Mouse (Mus musculus): ENCODE results near the gene Ankrd13d. TPM values are rescaled to one million over a fixed set of nuclear protein-coding genes. Genes with fewer than 3 reads are reported as not detected.

Gene Ankrd13d
- polyA plus RNA-seq, 1 experiment from 2014 or later, result 11.9 TPM

- no peak overlapping the region for H3K27ac ChIP-seq (ENCODE audit: low read length)
- H3K4me3 ChIP-seq (replicated peaks; ENCODE audit: low read length), result no peak overlapping the region
- H3K9ac ChIP-seq (ENCODE audit: low read length), result no peak overlapping the region
- no peak overlapping the region for H3K4me2 ChIP-seq (ENCODE audit: low read depth, low read length)
- no peaks in the 10 kb centered on the region for H3K4me1 ChIP-seq (ENCODE audit: control insufficient read depth, insufficient read depth, low read length)
- no peaks in the 10 kb centered on the region for H3K27me3 ChIP-seq (ENCODE audit: control insufficient read depth, insufficient read depth, low read length)
- H3K36me3 ChIP-seq (ENCODE audit: control insufficient read depth, insufficient read depth, low read length), result no peaks in the 10 kb centered on the region
- no peak for ATAC-seq (ENCODE audit: insufficient read depth, low FRiP score)
- peaks cover 3% of the 10 kb centered on the region; the same call in 1 of the 2 replicates for H3K9me3 ChIP-seq (replicated peaks; ENCODE audit: control insufficient read depth, low read length)
- WGBS, result 48% methylated on average over 8 of the region's 8 CpGs
These were observed 42.7 kb downstream of the Ankrd13d start for GRCm38 (mm10) chr19:4240247-4240668.

DNA sequence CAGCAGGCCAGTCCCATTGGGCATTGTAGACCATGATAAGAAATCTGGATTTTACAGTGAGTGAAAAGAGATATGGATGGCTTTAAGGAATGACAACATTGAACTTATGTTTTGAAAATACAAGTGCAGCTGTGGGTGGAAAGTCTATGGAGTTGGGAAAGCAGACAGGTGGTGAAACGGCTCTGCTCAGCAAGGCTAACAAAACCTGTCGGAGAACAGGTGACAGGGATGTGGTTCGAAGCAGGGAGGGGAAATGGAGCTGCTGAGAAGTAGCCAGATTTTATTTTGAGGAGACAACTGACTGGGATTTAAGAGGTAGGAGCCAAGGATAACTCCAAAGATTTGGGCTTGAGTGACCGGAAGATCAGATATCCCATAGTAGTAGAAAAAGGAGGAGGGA is 48.4 kb downstream of the Ankrd13d start:
- H3K4me1 ChIP-seq (ENCODE audit: control insufficient read depth, insufficient read depth, low read length), result peaks cover 16% of the 10 kb centered on the region
- H3K27ac ChIP-seq (ENCODE audit: low read length), result no peak overlapping the region
- no peak overlapping the region for H3K9ac ChIP-seq (ENCODE audit: low read length)
- H3K27me3 ChIP-seq (ENCODE audit: control insufficient read depth, insufficient read depth, low read length), result no peaks in the 10 kb centered on the region
- H3K36me3 ChIP-seq (ENCODE audit: control insufficient read depth, insufficient read depth, low read length), result no peaks in the 10 kb centered on the region
- H3K9me3 ChIP-seq (replicated peaks; ENCODE audit: control insufficient read depth, low read length), result no peaks in the 10 kb centered on the region
- H3K4me2 ChIP-seq (ENCODE audit: low read depth, low read length), result no peak overlapping the region
- 63% methylated on average over 4 of the region's 4 CpGs for WGBS
- H3K4me3 ChIP-seq (replicated peaks; ENCODE audit: low read length), result no peak overlapping the region
- no peak for ATAC-seq (ENCODE audit: insufficient read depth, low FRiP score)

- Histone ChIP-seq H3K4me2 (ENCODE audit: low read depth, low read length) (peak overlapping the region; percentile 85), H3K36me3 (ENCODE audit: control insufficient read depth, insufficient read depth, low read length) (no peaks in the 10 kb centered on the region), H3K27me3 (ENCODE audit: control insufficient read depth, insufficient read depth, low read length) (no peaks in the 10 kb centered on the region), H3K4me1 (ENCODE audit: control insufficient read depth, insufficient read depth, low read length) (peaks cover 22% of the 10 kb centered on the region), H3K9me3 (replicated peaks; ENCODE audit: control insufficient read depth, low read length) (no peaks in the 10 kb centered on the region), H3K27ac (ENCODE audit: low read length) (peak overlapping the region; percentile 86; the same call in 1 of the 2 replicates), H3K4me3 (replicated peaks; ENCODE audit: low read length) (peak overlapping the region; percentile 59; the same call in 1 of the 2 replicates), H3K9ac (ENCODE audit: low read length) (peak overlapping the region; percentile 78; the same call in 1 of the 2 replicates)
- 78% methylated on average over 7 of the region's 7 CpGs for WGBS
- no peak for ATAC-seq (ENCODE audit: insufficient read depth, low FRiP score)
These were observed 50.3 kb downstream of the Ankrd13d start for GRCm38 (mm10) chr19:4232651-4233050.

DNA sequence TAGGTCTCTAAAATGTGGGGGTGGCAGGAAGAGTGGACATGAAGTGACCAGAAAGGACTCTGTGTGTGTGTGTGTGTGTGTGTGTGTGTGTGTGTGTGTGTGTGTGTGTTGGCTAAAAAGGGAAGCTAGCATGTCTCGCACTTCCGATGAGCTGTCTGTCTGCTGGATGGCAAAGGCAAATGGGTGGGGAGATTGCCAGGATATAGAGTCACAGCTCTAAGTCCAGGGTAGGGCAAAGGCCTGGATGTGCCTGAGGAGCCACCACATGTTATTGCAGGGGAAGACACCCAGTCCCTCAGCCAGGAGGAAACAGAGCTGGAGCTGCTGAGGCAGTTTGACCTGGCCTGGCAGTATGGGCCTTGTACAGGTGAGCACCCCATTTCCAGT is 50.8 kb downstream of the Ankrd13d start:
- WGBS, result 16% methylated on average over 2 of the region's 2 CpGs
- H3K27ac ChIP-seq (ENCODE audit: low read length), result peak overlapping the region; percentile 86
- no peaks in the 10 kb centered on the region for H3K9me3 ChIP-seq (replicated peaks; ENCODE audit: control insufficient read depth, low read length)
- H3K4me2 ChIP-seq (ENCODE audit: low read depth, low read length), result peak overlapping the region; percentile 85
- ATAC-seq (ENCODE audit: insufficient read depth, low FRiP score), result 0 out of 2 replicates have a peak, but pooled peaks have one; percentile 3
- H3K9ac ChIP-seq (ENCODE audit: low read length), result peak overlapping the region; percentile 78
- peak overlapping the region; percentile 59 for H3K4me3 ChIP-seq (replicated peaks; ENCODE audit: low read length)
- peaks cover 22% of the 10 kb centered on the region for H3K4me1 ChIP-seq (ENCODE audit: control insufficient read depth, insufficient read depth, low read length)
- H3K27me3 ChIP-seq (ENCODE audit: control insufficient read depth, insufficient read depth, low read length), result no peaks in the 10 kb centered on the region
- no peaks in the 10 kb centered on the region for H3K36me3 ChIP-seq (ENCODE audit: control insufficient read depth, insufficient read depth, low read length)

DNA sequence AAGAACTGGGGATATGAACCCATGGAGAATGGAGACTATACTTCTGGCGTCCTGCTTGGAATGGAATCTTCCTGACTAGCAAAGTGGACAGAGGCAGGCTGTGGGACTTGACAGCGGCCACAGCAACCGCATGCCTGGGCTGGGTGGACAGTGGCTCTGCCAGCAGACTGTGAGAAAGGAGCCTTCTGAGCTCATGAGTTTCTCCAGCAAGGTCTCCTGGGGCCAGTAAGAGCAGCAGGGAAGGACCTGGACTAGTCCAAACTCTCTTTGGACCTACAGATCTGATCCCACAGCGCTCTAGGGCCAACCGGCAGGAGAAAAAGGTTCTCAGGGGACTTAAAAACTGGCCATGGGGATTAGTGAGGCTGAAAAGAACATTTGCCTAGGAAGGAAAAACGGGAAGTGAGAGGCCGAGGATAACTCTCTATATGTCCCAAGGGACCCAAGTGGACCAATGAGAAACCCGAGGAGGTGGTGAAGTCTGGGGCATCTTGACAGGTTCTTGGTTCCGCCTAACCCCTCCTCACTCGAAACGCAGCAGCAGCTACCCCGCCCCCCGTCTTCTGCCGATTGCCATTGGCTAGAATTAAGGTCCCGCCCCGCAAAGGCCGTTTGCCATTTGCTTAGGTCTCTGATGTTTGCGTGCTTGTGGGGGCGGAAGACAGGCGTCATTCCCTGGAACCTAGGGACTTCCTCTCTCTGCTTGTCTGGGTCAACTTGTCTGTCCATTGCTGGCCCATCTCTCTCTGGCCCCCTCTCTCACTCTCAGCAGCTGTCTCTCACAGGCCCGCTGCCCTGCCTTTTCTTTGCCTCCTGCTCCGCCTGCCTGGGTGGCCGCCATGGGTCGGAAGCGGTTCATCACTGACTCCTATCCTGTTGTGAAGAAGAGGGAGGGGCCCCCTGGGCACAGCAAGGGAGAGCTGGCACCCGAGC is 51.4 kb downstream of the Ankrd13d start, which contains the start of gene Pold4:
Gene Pold4 (plus strand): TSS at position 647 of the 933 bp plus-strand sequence.
- peak; percentile 87 for ATAC-seq (ENCODE audit: insufficient read depth, low FRiP score)
- H3K4me1 ChIP-seq (ENCODE audit: control insufficient read depth, insufficient read depth, low read length), result peaks cover 22% of the 10 kb centered on the region
- no peaks in the 10 kb centered on the region for H3K9me3 ChIP-seq (replicated peaks; ENCODE audit: control insufficient read depth, low read length)
- 9% methylated on average over 26 of the region's 26 CpGs for WGBS
- H3K9ac ChIP-seq (ENCODE audit: low read length), result peak within 1 kb of the TSS; percentile 78
- peak within 1 kb of the TSS; percentile 59 for H3K4me3 ChIP-seq (replicated peaks; ENCODE audit: low read length)
- no peaks in the 10 kb centered on the region for H3K27me3 ChIP-seq (ENCODE audit: control insufficient read depth, insufficient read depth, low read length)
- peak within 1 kb of the TSS; percentile 88 for H3K27ac ChIP-seq (ENCODE audit: low read length)
- H3K4me2 ChIP-seq (ENCODE audit: low read depth, low read length), result peak within 1 kb of the TSS; percentile 85
- H3K36me3 ChIP-seq (ENCODE audit: control insufficient read depth, insufficient read depth, low read length), result no peaks in the 10 kb centered on the region

- 70% methylated on average over 8 of the region's 8 CpGs for WGBS
- no peaks in the 10 kb centered on the region for H3K36me3 ChIP-seq (ENCODE audit: control insufficient read depth, insufficient read depth, low read length)
- H3K9ac ChIP-seq (ENCODE audit: low read length), result no peak overlapping the region
- no peaks in the 10 kb centered on the region for H3K27me3 ChIP-seq (ENCODE audit: control insufficient read depth, insufficient read depth, low read length)
- no peak for ATAC-seq (ENCODE audit: insufficient read depth, low FRiP score)
- no peaks in the 10 kb centered on the region for H3K9me3 ChIP-seq (replicated peaks; ENCODE audit: control insufficient read depth, low read length)
- peaks cover 22% of the 10 kb centered on the region for H3K4me1 ChIP-seq (ENCODE audit: control insufficient read depth, insufficient read depth, low read length)
- H3K4me2 ChIP-seq (ENCODE audit: low read depth, low read length), result no peak overlapping the region
- H3K4me3 ChIP-seq (replicated peaks; ENCODE audit: low read length), result no peak overlapping the region
- peak overlapping the region; percentile 72; the same call in 1 of the 2 replicates for H3K27ac ChIP-seq (ENCODE audit: low read length)
These were observed 52.5 kb downstream of the Ankrd13d start for GRCm38 (mm10) chr19:4230415-4230814.

DNA sequence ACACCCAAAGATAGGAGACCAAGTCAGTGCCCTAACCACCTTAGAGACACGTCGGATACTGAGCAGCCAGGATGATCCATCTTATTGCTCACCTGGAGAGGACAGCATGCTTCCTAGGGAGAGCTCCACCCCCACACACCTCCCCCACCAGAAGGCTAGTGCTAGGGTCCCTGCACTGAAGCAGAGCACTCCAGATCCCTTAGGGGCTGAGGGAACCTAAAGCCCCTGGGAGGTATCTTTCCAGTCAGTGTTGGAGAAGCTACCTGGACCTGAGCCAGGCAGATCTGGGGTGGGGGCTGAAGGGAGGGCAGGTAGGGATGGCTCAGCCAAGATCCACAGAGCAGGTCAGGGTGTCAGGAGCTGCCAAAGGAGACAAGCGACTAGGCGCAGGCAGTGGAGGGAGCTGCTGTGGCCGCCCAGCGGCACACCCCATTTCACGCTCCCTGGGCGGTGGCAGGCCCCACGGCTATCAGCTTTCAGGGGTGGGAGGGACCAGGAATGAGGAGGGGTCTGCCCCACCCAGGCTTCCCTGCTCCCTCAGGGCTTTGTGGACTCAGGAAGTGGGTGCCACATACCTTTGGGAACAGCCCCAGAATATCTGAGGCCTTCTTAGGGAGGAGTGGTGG is 53.4 kb downstream of the Ankrd13d start:
- peak overlapping the region; percentile 49 for H3K9ac ChIP-seq (ENCODE audit: low read length)
- H3K4me3 ChIP-seq (replicated peaks; ENCODE audit: low read length), result no peak overlapping the region
- peak overlapping the region; percentile 72 for H3K27ac ChIP-seq (ENCODE audit: low read length)
- H3K9me3 ChIP-seq (replicated peaks; ENCODE audit: control insufficient read depth, low read length), result no peaks in the 10 kb centered on the region
- H3K27me3 ChIP-seq (ENCODE audit: control insufficient read depth, insufficient read depth, low read length), result no peaks in the 10 kb centered on the region
- H3K4me1 ChIP-seq (ENCODE audit: control insufficient read depth, insufficient read depth, low read length), result peaks cover 22% of the 10 kb centered on the region
- peak overlapping the region; percentile 19; the same call in 1 of the 2 replicates for H3K4me2 ChIP-seq (ENCODE audit: low read depth, low read length)
- 33% methylated on average over 9 of the region's 9 CpGs for WGBS
- peak; percentile 61; the same call in 1 of the 2 replicates for ATAC-seq (ENCODE audit: insufficient read depth, low FRiP score)
- no peaks in the 10 kb centered on the region for H3K36me3 ChIP-seq (ENCODE audit: control insufficient read depth, insufficient read depth, low read length)

DNA sequence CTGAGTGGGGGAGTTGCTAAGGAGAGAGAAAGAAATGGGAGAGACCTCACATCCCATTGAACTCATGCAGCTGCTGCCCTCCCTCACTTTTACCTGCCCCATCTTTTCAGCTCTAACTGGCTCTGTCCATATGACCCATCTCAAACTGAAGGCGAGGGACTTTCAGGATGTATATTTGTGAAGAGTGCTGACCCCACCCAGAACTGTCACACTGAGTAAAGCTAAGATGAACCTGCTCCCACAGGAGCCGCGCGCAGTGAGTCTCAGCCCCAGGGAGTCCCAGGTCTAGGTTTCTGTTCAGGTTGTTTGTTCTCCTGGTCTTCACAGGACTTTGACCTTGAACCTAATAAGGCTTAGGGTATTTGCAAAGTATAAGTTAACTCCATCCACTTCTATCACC is 54.0 kb downstream of the Ankrd13d start:
- no peaks in the 10 kb centered on the region for H3K27me3 ChIP-seq (ENCODE audit: control insufficient read depth, insufficient read depth, low read length)
- H3K9me3 ChIP-seq (replicated peaks; ENCODE audit: control insufficient read depth, low read length), result no peaks in the 10 kb centered on the region
- H3K9ac ChIP-seq (ENCODE audit: low read length), result no peak overlapping the region
- no peaks in the 10 kb centered on the region for H3K36me3 ChIP-seq (ENCODE audit: control insufficient read depth, insufficient read depth, low read length)
- WGBS, result 51% methylated on average over 4 of the region's 4 CpGs
- no peak overlapping the region for H3K4me3 ChIP-seq (replicated peaks; ENCODE audit: low read length)
- no peak overlapping the region for H3K27ac ChIP-seq (ENCODE audit: low read length)
- ATAC-seq (ENCODE audit: insufficient read depth, low FRiP score), result no peak
- H3K4me1 ChIP-seq (ENCODE audit: control insufficient read depth, insufficient read depth, low read length), result peaks cover 22% of the 10 kb centered on the region
- no peak overlapping the region for H3K4me2 ChIP-seq (ENCODE audit: low read depth, low read length)
